Mouse (Mus musculus): ENCODE measurements around the gene Cfap300.
A peak's percentile ranks its signal among the peaks of the same experiment; 100 is the strongest.

Cfap300 gene

DNA sequence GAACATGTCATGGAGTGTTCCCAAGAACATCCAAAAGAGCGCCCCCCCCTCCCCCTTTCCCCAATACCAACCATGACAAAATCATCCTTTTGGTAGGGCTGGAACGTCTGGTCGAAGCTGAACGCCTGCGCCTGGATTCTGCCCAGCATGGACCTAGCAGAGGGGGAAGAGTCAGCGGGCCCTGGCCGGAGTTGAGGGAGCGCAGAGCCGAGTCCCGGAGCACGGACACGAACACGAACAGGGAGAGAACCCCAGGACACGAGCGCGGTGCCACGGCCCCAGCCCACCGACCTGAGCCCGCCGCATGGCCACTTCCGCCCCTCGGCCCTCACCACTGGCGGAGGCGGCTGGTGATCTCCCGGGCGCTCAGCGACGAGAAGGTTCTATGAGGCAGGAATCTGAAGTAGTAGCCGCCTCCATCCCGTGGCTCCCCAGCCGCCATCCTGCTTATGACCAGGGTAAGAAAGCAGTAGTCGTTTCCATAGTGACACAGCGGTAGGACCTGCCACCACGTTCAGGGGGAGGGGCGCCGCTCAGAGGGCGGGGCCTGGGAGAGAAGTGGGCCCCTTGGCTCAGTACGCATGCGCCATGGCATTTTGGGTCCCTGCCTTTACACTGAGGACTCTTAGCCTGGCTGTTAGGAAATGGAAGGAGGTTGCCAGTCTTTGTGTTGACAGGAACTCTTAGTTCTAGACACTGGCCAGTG lies at the start of gene Cfap300:
Cfap300 (minus strand) TSS at position 486 of the 706 bp plus-strand sequence.
- DNase-seq (ENCODE audit: low read depth), result peak; percentile 89

DNA sequence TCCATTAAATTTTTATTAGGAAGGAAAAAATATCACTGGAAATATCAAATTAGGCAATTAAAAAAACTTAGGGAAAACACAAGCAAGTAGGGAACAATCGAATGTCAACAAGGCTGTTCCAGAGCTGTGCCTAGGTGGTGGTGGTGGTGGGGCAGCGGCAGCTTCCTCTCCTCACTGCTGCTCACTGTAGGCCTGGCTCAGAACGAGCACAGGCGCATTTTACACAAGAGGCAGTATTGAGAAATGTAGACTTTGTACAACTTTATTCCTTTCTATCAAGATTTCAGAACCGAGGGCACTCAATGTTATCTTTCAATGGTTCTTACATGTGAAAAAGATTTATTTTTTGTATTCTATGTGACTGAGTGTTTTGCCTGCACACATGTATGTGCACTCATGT lies 36.3 kb upstream of the Cfap300 start:
- no peak for DNase-seq (ENCODE audit: low read depth)

DNA sequence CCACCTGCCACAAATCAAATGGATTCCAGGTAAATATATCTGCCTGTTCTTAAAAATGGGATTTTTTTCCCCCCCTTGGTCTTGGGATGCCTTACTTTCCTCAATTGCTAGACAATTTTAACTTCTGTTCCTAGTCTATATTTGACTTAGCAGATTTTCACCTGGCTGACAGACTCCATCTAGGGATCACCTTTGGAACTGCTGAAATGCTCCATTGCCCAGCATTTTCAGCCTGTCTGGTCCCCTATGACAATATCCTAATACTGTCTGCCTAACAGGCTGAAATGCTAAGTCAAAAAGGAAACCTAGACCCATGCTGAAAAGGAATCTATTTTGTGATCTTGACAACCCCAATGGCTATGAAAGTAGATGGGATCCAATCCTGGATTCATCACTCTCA lies 31.7 kb upstream of the Cfap300 start:
- DNase-seq (ENCODE audit: low read depth), result no peak

DNA sequence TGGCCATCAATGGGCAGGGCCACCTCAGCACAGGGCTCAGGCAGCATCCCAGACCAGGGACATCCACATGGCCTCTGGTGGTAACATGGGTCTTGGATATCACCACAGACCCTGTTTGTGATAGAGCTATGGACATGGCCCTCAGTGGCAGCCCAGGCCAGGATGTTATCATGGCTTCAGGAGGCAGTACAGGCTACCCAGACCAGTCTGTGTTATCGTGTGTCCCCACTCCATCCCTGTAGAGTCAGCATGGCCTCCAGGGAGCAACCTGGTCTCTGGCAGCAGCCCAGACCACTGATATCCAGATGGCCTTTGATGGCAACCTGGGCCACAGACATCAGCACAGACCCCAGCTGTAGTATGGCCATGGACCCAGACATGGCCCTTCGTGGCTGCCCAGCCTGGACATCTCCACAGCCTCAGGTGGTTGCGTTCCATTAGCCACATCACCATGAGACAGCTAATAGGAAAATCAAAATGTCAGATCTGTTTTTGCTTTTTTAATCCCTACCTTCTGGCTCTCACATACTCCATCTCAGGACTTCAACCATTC lies 30.7 kb upstream of the Cfap300 start:
- no peak for DNase-seq (ENCODE audit: low read depth)

DNA sequence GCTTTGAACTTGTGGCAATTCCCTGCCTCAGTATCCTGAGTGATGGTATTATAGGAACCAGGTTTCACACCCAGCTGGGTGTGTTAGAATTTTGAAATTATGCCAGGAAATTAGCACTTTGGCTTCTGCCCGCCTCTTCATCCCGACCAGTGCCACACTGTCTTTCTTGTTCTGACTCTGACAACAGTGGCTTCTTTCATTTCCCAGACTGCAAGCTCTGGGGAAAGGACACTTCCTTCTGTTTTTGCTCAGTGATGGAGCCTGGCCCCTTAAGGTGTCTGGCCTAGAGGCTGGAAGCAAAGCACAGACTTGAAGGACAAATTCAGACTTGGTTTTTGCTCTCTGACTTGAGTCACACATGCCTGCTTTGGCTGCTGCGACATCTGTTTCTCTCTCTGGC lies 17.0 kb upstream of the Cfap300 start:
- DNase-seq (ENCODE audit: low read depth), result no peak

DNA sequence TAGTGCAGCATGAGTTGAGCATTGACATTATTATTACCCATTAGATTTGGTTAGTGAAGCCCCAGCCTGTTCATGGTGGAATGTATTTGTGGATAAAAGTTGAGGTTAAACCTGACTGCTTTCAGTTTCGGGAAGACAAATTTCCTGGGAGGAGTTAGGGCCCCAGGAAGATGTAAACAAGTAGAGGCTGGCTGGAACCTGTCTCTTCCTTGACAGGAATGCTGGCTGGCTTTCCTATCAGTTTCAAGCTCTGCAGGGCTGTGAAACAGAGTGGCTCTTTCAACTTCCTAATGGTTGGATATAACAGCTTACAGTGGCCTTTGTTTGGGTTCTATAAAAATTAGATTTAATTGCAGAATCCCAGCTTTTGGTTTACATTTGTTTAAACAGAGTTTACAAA lies 12.2 kb upstream of the Cfap300 start:
- no peak for DNase-seq (ENCODE audit: low read depth)

DNA sequence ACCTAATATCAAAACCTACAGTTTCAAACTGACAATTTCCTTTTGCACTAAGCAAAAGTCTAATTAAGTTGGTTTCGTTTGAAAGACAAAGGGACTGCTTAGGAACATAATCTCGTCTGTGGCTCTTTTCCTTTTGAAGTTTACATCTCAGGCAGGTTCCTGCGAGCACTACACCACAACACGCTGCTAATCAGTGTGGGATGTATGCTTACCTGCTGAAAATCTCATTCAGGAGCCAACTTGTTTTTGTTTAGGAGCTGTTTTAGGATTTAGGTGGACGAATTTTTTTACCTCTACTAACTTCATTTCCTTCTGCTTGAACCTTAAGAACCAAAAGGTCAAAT lies 393 bp upstream of the Cfap300 start:
- DNase-seq (ENCODE audit: low read depth), result no peak

DNA sequence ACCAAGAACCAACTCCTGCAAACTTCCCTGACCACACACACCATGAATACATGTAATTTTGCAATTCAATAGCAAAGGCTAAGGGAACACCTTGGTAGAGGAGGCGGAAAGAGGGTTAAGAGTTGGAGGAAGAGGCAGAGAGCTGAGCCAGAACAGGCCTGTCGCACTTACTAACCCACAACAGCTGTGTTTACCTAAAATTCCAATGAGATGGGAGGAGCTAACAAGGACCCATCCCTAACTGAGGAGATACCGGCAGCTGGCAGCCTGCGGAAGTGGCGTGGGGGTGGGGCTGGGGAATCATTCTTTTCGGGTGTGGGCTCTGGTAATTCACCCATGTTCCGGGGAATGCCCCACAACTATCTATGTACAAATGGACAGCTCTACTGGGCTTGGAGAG lies 7.1 kb downstream of the Cfap300 start:
- DNase-seq (ENCODE audit: low read depth), result no peak

DNA sequence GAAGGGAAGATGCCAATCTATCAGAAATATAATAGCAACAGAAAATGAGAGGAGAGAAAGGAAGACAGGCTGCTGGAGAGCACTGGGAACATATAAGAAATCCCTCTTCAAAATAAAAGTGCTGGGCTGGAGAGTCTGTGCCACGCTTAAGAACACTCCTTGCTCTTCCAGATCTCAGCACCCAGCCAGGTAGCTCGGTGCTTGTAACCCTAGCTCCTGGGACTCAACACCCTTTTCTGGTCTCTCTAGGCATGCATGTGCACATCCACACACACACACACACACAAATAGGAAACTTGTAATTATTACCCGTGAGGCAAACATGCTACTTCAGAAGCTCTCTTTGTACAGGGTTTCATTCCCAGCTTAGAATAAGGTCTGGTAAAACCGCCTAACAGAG lies 7.5 kb downstream of the Cfap300 start:
- DNase-seq (ENCODE audit: low read depth), result no peak

DNA sequence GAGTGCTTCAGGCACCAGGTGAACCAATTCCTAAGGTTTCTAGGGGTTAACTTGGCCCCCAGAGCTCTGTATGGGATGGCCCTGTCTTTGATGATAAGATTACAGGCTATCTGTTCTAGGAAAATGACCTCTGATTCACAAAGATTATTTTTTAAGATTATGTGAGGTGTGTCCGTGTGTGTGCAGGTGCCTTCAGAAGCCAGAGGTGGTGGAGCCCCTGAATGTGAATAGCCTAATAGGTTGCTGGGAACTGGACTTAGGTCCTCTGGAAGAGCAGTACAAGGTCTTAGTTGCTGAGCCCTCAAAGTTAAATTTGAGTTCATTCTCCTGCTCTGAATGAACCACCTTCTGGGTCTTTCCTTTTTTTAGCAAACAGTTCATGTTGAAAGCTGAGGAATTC lies 8.5 kb downstream of the Cfap300 start:
- no peak for DNase-seq (ENCODE audit: low read depth)

DNA sequence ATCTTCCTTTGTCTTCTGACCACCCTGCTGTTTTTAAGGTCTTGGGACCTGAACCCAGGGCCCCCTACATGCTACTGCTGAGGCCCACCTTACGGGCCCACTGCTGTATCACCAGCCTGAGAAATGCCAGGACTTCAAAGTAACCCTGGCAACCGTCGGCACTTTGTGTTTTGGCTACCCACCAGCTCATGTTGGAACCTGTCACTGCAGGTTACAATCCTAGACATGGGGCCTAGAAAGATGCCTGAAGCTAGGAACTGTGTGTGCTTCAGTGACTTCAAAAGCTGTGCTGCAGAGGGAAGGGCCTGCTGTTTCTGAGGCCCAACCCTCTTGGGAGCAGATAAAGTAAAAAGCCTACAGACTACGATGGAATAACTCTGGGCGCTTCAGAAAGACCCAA lies 9.8 kb downstream of the Cfap300 start:
- DNase-seq (ENCODE audit: low read depth), result no peak

DNA sequence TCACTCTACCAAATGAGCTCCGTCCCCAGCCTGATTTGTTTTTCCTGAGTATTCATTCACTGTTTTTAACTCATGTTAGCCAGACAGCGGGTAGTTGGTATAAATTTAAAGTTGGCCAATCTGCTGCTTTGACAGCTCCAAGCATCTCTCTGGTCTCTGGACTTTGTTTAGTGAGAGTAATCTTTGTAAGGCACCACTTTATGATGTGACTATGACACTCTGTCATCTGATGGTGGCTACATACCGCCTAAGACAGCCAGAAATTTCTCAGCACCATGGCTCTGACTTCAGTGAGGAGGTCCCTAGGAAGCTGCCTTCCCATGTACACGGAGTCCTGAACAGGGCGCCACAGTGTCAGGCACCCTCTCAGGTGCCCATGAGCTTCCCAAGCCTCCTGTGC lies 24.0 kb downstream of the Cfap300 start:
- DNase-seq (ENCODE audit: low read depth), result no peak

DNA sequence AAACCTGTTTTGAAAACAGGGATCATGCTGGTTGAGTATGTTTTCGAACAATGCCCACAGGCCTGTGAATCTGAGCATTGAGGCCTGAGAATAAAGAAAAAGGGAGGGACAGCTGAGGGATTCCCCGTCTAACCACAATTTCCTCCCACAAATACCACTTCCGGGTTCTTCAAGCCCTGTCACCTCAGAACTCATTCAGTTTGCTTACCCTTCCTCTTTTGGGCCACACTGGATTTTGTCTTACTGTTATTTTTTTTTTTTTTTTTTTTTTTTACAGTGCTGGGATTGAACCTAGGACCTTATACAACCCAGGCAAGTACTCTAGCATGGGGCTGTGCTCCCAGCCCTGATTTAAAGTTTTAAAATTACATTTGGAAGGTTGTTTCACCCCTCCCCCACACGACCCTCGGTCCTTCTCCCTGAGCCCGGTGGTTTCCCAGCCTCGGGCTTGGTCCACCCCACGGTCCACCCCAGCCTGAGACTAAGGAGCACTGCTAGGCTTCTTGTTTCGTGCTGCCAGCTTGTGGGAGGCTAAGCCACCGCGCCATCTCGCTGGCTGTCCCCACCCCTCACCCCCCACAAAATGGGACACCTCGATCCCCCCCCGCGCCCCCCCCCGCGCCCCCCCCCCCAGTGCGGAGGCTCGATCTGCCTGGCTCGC lies 25.2 kb downstream of the Cfap300 start:
- DNase-seq (ENCODE audit: low read depth), result peak; percentile 62

DNA sequence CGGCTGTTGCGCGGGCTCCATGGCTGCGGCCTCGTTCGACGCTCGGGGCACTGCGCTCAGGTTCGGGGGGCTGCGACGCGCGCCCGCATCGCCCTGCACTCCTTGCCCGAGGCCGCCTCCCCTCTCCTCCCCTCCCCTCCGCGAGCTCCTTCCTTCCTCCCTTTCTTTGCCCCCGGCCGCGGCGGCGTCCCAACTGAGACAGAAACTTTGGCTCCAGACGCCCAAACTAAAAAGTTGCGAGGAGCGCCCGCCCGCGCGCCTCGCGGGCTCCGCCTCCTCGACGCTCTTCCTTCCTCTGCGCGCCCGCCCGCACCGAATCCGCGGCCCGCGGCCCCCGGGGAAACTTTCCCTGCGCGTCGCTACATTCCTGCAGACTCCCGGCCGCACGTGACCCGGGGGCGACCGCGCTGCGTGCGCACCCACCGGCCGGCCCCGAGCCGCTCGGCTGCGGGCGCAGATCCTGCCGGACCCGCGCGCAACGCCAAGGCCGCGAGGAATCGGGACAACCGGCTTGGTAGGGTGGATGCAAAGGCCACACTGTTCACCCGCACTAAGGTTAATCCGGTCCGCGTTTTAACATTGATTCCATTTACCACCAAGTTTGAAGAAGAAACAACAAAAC lies 38.1 kb downstream of the Cfap300 start, which contains the start of gene Yap1:
Yap1 (minus strand) TSS at position 227 of the 622 bp plus-strand sequence.
- DNase-seq (ENCODE audit: low read depth), result no peak

DNA sequence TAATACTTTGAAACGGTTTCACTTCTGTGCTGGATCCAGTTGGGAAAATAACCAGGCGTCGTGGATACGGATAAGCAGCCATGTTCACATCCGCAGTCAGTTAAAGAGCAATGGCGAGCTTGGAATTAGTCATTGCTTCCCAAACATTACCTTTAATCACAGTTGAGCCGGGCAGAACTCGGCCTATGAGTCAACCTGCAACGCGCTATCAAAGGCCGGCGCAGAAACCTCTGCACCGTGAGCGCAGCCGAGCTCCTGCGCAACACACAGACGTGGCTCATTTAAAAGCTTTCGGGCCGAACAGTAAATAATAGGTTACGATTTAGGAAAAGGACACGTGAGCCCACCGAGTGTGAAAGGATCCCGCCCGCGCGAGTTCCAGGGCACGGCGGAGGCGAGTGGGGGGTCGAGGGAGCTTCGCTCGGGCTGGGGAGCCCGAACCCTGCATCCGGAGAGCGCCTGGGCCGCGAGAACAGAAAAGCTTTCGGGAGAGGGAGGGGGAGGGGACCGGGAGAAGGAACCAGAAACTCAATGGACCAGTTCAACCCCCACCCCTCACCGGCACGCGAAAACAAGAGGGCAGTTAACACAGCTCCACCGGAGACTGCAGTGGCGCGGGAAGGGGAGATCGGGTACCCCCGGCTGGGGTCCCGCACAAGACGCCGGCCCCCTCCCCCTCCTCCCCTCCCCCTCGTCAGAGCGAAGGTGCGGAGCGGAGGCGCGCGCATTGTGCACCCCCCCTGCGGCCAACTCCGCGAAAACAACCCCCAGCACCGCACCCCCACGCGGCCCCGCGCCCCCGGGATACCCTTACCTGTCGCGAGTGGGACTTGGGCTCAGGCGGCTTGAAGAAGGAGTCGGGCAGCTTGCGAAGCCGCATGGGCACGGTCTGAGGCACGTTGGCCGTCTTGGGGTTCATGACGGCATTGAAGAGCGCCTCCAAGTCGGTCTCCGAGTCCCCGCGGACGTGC lies 39.0 kb downstream of the Cfap300 start:
- DNase-seq (ENCODE audit: low read depth), result no peak

DNA sequence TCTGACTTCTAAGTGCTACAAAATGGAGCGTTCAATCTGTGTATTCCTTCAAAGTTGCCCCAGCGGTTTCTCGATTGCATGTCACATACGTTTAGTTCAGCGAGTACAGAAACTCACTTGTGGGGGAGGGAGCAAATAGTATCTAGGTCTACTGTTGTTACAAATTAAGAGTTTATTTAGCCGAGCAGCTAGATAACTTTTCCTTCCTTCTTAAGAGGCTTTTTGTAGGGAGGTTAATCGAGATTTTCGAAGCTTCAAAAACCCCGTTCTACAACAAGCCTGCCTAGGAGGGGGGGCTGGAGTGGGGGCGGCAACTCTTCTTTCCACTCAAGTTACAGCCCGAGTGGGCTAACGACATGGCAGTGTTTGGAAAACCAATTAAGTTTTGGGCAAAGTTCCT lies 39.8 kb downstream of the Cfap300 start:
- no peak for DNase-seq (ENCODE audit: low read depth)

DNA sequence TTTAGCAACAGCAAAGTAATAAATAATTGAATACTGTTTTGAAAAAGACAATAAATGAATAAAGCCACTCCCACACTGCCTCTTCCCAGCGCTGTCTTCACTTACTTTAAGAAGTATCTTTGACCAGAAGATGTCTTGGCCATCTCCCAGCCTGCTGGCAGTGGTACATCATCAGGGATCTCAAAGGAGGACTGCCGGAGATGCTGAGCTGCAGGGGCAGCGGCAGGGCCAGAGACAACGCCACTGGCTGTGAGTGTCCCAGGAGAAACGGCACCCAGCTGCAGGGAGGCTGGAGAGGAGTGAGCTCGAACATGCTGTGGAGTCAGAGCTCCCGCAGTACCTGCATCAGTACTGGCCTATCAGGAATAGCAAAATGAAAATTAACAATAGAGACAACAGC lies 41.3 kb downstream of the Cfap300 start:
- no peak for DNase-seq (ENCODE audit: low read depth)

DNA sequence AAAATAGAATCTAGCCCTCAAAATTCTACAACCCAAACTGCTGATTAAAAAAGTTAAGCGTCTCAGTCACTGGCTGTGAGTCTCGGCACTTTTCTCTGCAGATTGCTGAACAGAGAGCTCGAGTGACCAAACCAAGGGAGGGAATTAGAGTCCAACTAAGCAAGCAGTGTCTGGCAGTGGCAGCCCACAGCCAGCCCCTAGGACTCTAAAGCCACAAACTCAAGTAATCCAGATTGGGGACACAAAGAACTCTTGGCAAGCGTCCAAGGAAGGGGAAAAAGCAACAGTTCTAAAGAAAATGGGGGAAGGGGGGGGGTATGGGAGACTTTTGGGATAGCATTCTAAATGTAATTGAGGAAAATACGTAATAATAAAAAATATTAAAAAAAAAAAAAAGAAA lies 48.3 kb downstream of the Cfap300 start:
- DNase-seq (ENCODE audit: low read depth), result no peak

DNA sequence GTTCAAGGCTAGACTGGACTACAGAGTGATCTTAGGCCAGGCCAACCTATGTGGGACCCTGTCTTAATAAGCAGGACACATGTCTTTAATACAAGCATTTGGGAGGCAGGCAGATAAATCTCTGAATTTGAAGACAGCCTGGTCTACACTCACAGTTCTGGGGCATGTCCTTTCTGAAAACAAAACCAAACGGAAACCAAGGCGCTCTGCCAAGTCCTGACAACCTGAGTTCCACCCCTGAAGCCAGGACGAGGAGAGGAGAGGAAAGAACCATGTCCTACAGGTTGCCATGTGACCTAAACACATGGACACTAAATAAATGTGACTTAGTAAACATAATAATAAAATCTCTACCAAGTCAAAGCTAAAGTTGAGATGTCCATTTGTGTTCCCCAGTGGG lies 50.0 kb downstream of the Cfap300 start:
- no peak for DNase-seq (ENCODE audit: low read depth)

DNA sequence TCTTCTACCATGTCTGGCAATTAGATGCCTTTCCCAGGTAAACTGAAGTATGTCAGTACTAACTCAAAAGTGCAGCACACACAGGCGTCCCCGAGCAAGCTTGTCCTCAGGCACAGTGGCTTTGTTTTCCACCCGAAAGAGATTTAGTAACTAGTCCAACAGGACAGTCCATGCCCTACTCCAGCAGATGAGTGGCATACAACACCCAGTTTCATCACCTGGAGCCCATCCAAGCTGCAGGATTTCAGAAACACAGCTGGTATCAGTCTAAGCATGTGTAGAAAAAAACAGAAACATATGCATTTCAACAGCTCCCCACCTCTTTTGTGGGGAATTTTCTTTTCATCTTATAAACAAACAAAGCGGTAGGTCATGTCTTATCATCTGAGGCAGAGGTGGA lies 51.7 kb downstream of the Cfap300 start:
- DNase-seq (ENCODE audit: low read depth), result no peak

DNA sequence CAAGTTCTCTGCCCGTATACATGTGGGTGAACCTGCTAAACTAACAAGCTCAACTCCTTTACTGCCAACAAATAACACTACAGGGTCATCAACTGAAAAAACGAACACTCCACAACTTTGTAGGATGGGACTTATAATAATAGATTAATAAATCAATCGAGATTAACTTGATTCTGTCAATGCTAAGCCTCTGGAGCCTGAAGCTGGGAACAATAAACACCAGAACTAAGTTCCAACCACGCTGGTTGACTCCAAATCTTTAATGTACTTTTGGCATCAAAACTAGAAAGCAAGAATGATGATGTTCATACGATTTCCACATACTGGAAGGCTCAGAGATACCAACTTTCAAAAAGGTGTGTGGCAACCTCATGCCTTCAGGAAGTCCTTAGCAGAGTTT lies 55.5 kb downstream of the Cfap300 start:
- DNase-seq (ENCODE audit: low read depth), result no peak

DNA sequence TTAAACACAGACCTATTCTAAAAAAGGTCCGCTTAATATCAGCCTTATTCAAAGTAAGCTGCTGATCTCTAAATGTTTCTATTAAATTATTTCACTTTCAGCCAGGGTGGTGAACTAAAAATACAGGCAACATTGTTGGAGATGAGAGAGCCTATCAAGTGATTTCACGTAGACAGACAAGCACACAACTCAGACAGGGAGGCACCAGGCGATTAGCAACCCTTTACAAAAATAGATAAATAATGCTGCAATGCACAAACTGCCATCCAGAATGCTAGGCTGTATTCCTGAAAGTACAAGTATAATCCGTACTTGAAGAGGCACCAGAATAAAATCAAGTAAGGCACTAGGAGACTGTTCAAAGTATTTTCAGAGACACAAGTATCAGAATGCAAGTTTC lies 58.3 kb downstream of the Cfap300 start:
- DNase-seq (ENCODE audit: low read depth), result no peak

Data from c-Kit-positive CD71-negative TER-119-negative erythroid progenitor cells, embryonic 14.5 days (primary cell).